Mouse (Mus musculus): Measurements from ENCODE around the gene Zfp975.
"Not testable (repeated sequence)": the region's sequence is repeated elsewhere in the genome, so short reads cannot be mapped to it uniquely, and the experiment has no call there.

Gene Zfp975

DNA sequence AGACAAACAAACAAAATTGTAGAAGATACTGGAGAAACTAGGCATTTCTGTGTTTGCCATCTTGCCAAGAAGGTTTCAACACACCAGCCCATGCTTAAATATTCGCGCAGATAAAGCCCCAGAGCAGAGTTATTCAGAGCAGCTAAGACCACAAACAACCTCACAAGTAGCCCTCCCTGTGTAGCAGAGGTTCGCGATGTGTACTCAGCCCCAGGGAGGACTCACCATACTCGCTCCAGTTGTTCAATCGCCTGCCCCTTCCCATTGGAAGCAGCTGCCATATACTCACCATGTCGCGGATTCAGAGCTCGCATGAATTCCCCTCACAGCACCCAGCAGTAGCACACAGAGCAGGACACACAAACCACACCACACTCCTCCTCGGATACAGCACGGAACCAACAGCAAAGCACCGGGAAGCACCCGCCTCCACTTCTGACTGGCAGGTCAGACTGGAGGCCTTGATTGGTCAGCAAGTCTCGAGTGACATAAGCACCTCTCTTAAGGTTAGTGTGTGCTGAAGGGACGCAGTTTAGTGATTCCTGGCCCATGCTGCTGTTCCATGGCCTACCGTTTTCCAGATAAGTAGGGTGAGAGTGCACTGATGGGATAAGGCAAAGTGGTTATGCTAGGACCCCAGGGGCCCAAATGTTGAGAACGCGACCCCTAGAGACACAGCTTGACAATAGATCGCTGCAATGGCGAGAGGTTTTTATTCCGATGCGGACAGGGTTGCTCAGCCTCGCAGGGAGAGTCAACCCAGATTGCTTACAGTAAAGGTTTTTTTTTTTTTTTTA lies at the start of gene Zfp975:
Gene Zfp975 (minus strand): TSS at position 381 of the 797 bp plus-strand sequence.
- peak; percentile 88 for DNase-seq (ENCODE audit: inconsistent ontology term)

DNA sequence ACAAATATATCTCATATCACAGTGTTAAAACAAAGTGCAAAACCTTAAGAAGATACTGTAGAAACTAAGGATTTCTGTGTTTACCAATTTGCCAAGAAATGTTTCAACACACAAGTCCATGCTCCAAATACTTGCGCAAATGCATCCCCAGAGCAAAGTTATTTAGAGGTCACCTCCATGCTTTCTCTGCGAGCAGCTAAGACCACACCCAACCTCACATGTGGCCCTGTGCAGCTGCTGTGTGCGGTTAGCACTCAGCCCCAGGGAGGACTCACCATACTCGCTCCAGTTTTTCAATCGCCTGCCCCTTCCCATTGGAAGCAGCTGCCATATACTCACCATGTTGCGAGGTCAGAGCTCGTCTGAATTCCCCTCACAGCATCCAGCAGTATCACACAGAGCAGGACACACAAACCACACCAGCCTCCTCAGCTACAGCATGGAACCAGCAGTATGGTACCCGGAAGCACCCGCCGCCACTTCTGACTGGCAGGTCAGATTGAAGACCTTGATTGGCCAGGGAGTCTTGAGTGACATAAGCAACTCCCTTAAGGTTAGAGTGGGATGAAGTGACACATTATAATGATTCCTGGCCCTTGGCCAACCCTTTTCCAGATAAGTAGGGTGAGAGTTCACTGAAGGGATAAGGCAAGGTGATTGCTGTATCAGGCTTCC lies 46.1 kb upstream of the Zfp975 start:
- no peak for DNase-seq (ENCODE audit: inconsistent ontology term)

- not testable (repeated sequence) for DNase-seq (ENCODE audit: inconsistent ontology term)
Measured at GRCm38 (mm10) chr7:42726917-42727316, 34.4 kb upstream of the Zfp975 start, which contains the start of gene Gm17067. Gene Gm17067 (minus strand): TSS chr7:42727017.

DNA sequence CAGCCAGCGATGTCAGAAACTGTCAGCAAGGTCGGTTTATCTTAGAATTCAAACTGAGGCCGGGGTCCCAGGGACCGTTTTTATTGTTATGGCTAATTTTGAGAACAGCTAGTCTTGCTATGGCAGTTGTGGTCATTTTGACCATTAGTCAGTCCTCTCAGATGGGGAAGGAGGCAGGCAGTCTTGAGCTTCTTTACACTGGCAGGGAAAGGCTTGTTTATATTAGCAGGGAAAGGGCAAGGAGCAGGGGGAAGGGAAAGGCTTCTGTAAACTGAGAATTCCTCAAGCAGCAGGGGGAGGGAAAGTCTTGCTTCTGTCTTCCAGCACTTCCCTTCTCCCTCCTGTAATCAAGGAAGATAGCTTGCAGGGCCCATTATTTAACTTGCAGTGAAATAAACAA lies 709 bp upstream of the Zfp975 start:
- peak; percentile 2 for DNase-seq (ENCODE audit: inconsistent ontology term)

DNA sequence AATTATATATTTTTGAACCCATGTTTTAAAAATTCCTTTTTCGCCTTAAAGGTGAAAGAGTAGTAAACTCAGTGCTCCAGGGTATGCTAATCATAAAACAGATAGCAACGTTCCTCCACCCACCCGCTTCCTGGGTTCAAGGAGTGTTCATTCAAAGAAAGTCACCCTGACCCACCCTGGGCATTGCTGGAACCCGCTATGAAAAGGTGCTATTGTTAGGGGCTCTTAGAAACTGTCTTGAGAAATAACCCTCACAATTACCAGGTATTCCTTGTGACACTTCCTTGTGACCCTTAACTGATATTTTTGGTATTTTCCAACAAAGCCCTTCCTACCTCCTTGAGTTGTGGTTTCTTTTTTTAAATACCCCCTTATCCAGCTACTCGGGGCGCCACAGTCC lies 12.5 kb downstream of the Zfp975 start:
- DNase-seq (ENCODE audit: inconsistent ontology term) = not testable (repeated sequence)

DNA sequence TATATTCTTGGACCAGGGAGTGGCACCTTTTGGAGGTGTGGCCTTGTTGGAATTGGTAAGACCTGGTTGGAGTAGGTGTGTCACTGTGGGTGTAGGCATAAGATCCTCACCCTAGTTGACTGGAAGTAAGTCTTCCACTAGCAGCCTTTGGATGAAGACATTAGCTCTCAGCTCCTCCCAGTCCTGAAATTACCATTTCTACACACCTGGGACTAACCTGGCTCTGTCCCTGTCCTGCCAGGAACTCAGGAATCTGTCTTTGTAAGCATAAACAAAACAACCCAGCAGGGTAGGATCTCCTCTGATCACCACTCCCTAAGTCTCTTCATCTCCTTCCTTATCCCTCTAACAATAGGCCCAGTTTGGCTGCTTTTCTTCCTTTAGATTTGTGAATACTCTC lies 12.9 kb downstream of the Zfp975 start:
- DNase-seq (ENCODE audit: inconsistent ontology term) = not testable (repeated sequence)

GRCm38 (mm10) chr7:42660140-42660539 lies 32.4 kb downstream of the Zfp975 start:
- DNase-seq (ENCODE audit: inconsistent ontology term) = not testable (repeated sequence)

DNA sequence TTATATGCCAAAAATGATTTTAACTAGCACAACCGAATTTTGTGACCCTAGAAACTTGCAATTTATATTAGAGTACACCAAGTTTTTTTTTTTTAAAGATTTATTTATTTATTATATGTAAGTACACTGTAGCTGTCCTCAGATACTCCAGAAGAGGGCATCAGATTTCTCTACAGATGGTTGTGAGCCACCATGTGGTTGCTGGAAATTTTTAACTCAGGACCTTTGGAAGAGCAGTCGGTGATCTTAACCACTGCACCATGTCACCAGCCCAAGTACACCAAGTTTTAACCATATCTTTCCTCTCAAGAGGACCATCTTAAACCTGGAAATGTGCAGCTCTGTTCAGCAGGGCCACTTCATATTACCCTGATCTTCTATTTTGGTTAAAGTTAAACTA lies 37.3 kb downstream of the Zfp975 start:
- DNase-seq (ENCODE audit: inconsistent ontology term) = not testable (repeated sequence)

- not testable (repeated sequence) for DNase-seq (ENCODE audit: inconsistent ontology term)
Measured at GRCm38 (mm10) chr7:42643120-42643620, 49.4 kb downstream of the Zfp975 start.

- peak; percentile 78 for DNase-seq (ENCODE audit: inconsistent ontology term)
Measured at GRCm38 (mm10) chr7:42642152-42643115, 50.1 kb downstream of the Zfp975 start, which contains the start of gene Zfp976. Gene Zfp976 (minus strand): TSS chr7:42642588.

DNA sequence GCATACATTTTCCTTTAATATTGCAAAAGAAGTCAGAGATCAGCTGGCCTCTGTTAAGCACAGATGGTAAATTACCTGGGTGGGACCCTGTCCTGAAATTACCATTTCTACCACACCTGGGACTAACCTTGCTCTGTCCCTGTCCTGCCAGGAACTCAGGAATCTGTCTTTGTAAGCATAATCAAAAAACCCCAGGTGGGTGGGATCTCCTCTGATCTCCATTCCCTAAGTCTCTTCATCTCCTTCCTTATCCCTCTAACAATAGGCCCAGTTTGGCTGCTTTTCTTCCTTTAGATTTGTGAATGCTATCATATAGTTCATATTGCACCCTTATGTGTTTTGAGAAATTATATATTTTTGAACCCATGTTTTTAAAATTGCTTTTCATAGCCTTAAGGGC lies 61.5 kb downstream of the Zfp975 start:
- not testable (repeated sequence) for DNase-seq (ENCODE audit: inconsistent ontology term)
